Mouse (Mus musculus) testis, adult 2 months (tissue): ENCODE results near the gene Lamb3.

ENCODE experiments used
- CTCF ChIP-seq: fragments of 200-500 bp; IDR thresholded peaks from 2 replicates; pipeline ENCODE4 v1.5.1; 2012; ENCODE audit warnings: low read depth, mild to moderate bottlenecking, inconsistent platforms, low read length, moderate library complexity; ENCODE audit not compliant: control insufficient read depth, insufficient read depth, insufficient replicate concordance
- POLR2A ChIP-seq: fragments of 200-500 bp; IDR thresholded peaks from 2 replicates; pipeline ENCODE4 v1.6.1; 2012; ENCODE audit warnings: low read depth, mild to moderate bottlenecking, inconsistent platforms, low read length, moderate library complexity; ENCODE audit not compliant: control insufficient read depth

DNA sequence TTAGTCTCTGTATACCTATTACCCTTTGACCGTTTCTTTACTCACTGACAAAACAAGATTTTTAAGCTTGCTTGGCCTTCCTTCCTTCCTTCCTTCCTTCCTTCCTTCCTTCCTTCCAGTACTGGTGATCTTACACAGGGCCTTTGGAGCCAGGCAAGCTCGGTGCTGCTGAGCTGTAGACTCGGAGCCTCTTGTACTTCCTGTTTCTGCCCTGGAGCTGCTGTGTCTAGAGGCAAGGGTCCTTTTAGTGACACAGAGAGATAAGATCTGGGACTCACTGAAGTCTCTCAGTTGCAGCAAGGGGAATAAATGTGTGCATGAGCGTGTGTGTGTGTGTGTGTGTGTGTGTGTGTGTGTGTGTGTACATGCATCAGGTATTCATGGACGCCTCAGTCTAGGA lies 23.4 kb downstream of the Lamb3 start:
- no peak for TF ChIP-seq CTCF
- no peak for TF ChIP-seq POLR2A
